Mouse (Mus musculus) limb, embryonic 12.5 days (tissue): ENCODE measurements around the gene Nr2e3. TPM values are rescaled to one million over a fixed set of nuclear protein-coding genes. Genes with fewer than 3 reads are reported as not detected.
"Not testable (repeated sequence)": the region's sequence is repeated elsewhere in the genome, so short reads cannot be mapped to it uniquely, and the experiment has no call there.

Experiments
- ATAC-seq: fragments of 200-750 bp; cut with Nextera tagmentation; 2 replicates; pipeline ENCODE4 v1.8.0; 2017; ENCODE audit warnings: low read depth, moderate TSS enrichment; ENCODE audit not compliant: insufficient number of reproducible peaks, insufficient read depth, low FRiP score, low TSS enrichment
- H3K27ac ChIP-seq: fragments of 300-500 bp; sonication (generic); 2 replicates; pipeline ENCODE4 v1.5.1; 2016; ENCODE audit warnings: mild to moderate bottlenecking, moderate library complexity
- H3K27me3 ChIP-seq: fragments of 300-500 bp; sonication (generic); 2 replicates; pipeline ENCODE4 v1.6.1; 2016; ENCODE audit warnings: mild to moderate bottlenecking, moderate library complexity
- H3K36me3 ChIP-seq: fragments of 300-500 bp; sonication (generic); 2 replicates; pipeline ENCODE4 v1.6.1; 2016; ENCODE audit warnings: mild to moderate bottlenecking, moderate library complexity
- H3K4me1 ChIP-seq: fragments of 300-500 bp; sonication (generic); replicated peaks from 2 replicates; pipeline ENCODE4 v1.6.1; 2016
- H3K4me2 ChIP-seq: fragments of 300-500 bp; sonication (generic); 2 replicates; pipeline ENCODE4 v1.6.1; 2016; ENCODE audit warnings: mild to moderate bottlenecking, moderate library complexity
- H3K4me3 ChIP-seq: fragments of 300-500 bp; sonication (generic); replicated peaks from 2 replicates; pipeline ENCODE4 v1.5.1; 2016; ENCODE audit warnings: mild to moderate bottlenecking
- H3K9ac ChIP-seq: fragments of 300-500 bp; sonication (generic); replicated peaks from 2 replicates; pipeline ENCODE4 v1.6.1; 2016; ENCODE audit warnings: mild to moderate bottlenecking, moderate library complexity
- H3K9me3 ChIP-seq: fragments of 300-500 bp; sonication (generic); 2 replicates; pipeline ENCODE4 v1.6.1; 2016; ENCODE audit warnings: mild to moderate bottlenecking, moderate library complexity
- WGBS: fragments of 180-500 bp; shearing (Covaris S2); methylation state at CpG from one replicate; pipeline ENCODE4 v1.1.7; 2016; 5-methylcytosine and 5-hydroxymethylcytosine counted together
- polyA plus RNA-seq: library from polyadenylated mRNA; unstranded; fragments of >200 nt; fragmentation: Nextera tagmentation; extraction: Ambion mirVana; gene quantifications from 2 replicates; pipeline ENCODE4 v1.2.1, GENCODE M21; 2016

Nr2e3 gene
- polyA plus RNA-seq, 1 experiment from 2014 or later: 3.1 TPM

- no peak overlapping the region for H3K4me3 ChIP-seq
- H3K27me3 ChIP-seq: no peaks in the 10 kb centered on the region
- H3K4me2 ChIP-seq: no peak overlapping the region
- peaks cover 35% of the 10 kb centered on the region for H3K4me1 ChIP-seq
- no peak for ATAC-seq
- WGBS: 41% methylated on average over 8 of the region's 8 CpGs
- no peak overlapping the region for H3K9ac ChIP-seq
- H3K27ac ChIP-seq: no peak overlapping the region
- H3K36me3 ChIP-seq: no peaks in the 10 kb centered on the region
- H3K9me3 ChIP-seq: no peaks in the 10 kb centered on the region
Observed at GRCm38 (mm10) chr9:59938529-59938928, 21.9 kb downstream of the Nr2e3 start.

DNA sequence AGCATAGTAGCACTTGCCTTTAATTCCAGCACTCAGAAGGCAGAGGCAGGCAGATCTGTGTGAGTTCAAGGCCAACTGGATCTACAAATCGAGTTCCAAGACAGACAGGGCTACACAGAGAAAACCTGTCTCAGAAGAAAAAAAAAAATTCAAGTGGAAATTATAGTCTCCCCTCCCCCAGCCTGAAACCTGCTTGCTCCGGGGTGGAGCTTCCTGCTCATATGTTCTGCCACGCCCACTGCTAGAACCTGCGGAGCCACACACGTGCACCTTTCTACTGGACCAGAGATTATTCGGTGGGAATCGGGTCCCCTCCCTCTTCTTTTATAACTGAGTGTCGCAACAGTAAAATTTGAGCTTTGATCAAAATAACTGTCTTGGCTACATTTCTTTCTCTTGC lies 24.6 kb downstream of the Nr2e3 start:
- not testable (repeated sequence) for H3K4me3 ChIP-seq, ATAC-seq, H3K9ac ChIP-seq, H3K9me3 ChIP-seq, H3K27ac ChIP-seq, H3K4me2 ChIP-seq, H3K27me3 ChIP-seq, H3K36me3 ChIP-seq
- H3K4me1 ChIP-seq: peaks cover 14% of the 10 kb centered on the region
- 82% methylated on average over 8 of the region's 8 CpGs for WGBS

- Histone ChIP-seq H3K27ac (no peak overlapping the region), H3K27me3 (no peaks in the 10 kb centered on the region), H3K9me3 (no peaks in the 10 kb centered on the region), H3K36me3 (peaks cover 14% of the 10 kb centered on the region; the same call in 1 of the 2 replicates), H3K4me2 (no peak overlapping the region), H3K4me3 (no peak overlapping the region), H3K4me1 (no peaks in the 10 kb centered on the region), H3K9ac (no peak overlapping the region)
- ATAC-seq: no peak
- 79% methylated on average over 3 of the region's 3 CpGs for WGBS
Observed at GRCm38 (mm10) chr9:59930248-59930647, 30.2 kb downstream of the Nr2e3 start.

DNA sequence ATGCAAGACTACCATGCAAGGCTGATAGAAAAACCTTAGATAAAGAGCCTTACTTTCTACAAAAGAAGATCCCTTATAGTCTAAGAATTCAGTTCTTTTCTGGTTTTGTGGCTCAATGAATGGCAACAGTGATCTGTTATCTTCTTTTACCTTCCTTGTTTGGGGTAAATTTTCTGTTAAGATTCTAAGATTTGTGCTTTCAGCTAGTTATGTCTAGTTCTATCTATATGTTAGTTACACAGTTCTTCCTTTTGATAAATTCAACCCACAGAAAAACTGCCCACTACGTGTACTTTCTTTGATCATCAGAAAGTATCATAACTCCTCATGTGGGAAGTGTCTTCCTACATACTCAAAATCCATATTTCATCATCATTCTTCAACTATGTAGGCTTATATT lies 45.7 kb downstream of the Nr2e3 start:
- H3K4me3 ChIP-seq: no peak overlapping the region
- ATAC-seq: no peak
- H3K36me3 ChIP-seq: peaks cover 21% of the 10 kb centered on the region
- no peak overlapping the region for H3K4me2 ChIP-seq
- 84% methylated on average over 1 of the region's 1 CpGs for WGBS
- H3K27me3 ChIP-seq: no peaks in the 10 kb centered on the region
- H3K27ac ChIP-seq: no peak overlapping the region
- H3K9ac ChIP-seq: no peak overlapping the region
- no peaks in the 10 kb centered on the region for H3K4me1 ChIP-seq
- H3K9me3 ChIP-seq: no peaks in the 10 kb centered on the region

GRCm38 (mm10) chr9:59903382-59903781 lies 57.1 kb downstream of the Nr2e3 start:
- 86% methylated on average over 1 of the region's 1 CpGs for WGBS
- Histone ChIP-seq H3K4me3 (no peak overlapping the region), H3K27me3 (no peaks in the 10 kb centered on the region), H3K4me1 (no peaks in the 10 kb centered on the region), H3K36me3 (peaks cover 28% of the 10 kb centered on the region), H3K4me2 (no peak overlapping the region), H3K9ac (no peak overlapping the region), H3K9me3 (no peaks in the 10 kb centered on the region), H3K27ac (no peak overlapping the region)
- ATAC-seq: no peak

Other genes starting within 250 kb of the Nr2e3 start
- 11.0 and 14.2 TPM in 2 replicates for gene Senp8, start 209.9 kb downstream of the Nr2e3 start, polyA plus RNA-seq
- 15.6 and 16.6 TPM in 2 replicates for gene Myo9a, start 209.8 kb downstream of the Nr2e3 start, polyA plus RNA-seq